Mouse (Mus musculus) thymus, adult 2 months (tissue): ENCODE measurements around the gene Sppl2a.

Experiments
- CTCF ChIP-seq: fragments of 200-500 bp; IDR thresholded peaks from 2 replicates; pipeline ENCODE4 v1.5.1; 2012; ENCODE audit warnings: mild to moderate bottlenecking, control low read depth, low read length, moderate library complexity, borderline replicate concordance; ENCODE audit not compliant: control insufficient read depth, poor library complexity, insufficient read depth; ENCODE audit errors: extremely low read depth
- POLR2A ChIP-seq: fragments of 200-500 bp; IDR thresholded peaks from 2 replicates; pipeline ENCODE4 v1.6.1; 2012; ENCODE audit warnings: mild to moderate bottlenecking, low read length, control low read depth, moderate library complexity; ENCODE audit not compliant: control insufficient read depth, poor library complexity, insufficient read depth; ENCODE audit errors: extremely low read depth

DNA sequence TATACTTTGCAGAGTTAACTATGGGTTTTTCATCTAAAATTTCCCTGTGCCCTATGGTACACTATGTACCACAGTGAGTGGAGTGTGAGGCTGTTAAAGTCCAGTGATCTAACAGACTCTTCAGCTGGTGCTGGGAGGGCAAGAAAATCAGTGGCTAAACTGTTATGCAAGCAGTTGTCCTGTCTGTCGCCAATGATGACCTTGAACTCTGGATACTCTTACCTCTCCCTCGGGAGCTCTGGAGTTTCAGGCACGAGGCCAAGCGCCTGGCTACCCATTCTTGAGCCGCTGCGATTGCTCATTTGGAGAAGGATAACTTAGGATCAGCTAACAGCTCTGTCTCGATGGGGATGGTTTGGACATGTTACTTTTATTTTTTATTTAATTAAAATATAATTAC, 18.1 kb upstream of the Sppl2a start:
- TF ChIP-seq POLR2A (no peak), CTCF (no peak)
